Mouse (Mus musculus) CD8-positive naive resting alpha-beta T cell, adult 2 months (primary cell): ENCODE data around the gene Igfbp3.

Experiments used
- DNase-seq, 2 experiments: peaks; one replicate each; pipeline ENCODE4 v3.0.0; 2022; ENCODE audit warnings: low read depth in 2 of 2, low spot score in 2 of 2

The Igfbp3 gene

GRCm38 (mm10) chr11:7212126-7212798 is 1.5 kb downstream of the Igfbp3 start:
- DNase-seq, result no peak

DNA sequence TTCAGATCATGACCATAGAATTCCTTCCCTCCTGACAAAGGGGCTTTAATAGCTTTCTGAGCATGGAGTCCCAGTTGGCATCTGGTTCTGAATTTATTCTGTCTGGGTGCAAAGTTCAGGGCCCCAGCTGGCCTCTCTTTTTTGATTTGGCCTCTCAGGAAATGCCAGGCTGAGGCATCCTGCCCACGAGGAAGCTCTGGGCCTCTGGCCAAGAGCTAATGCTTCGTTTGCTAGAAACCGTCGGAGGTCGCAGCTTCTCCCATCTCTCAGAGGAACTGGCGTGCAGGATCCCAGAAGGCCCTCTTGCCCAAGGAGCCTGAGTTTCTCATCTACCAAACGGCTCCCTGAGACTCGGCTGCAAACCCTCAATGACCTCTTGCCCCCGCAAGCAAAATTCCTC is 2.5 kb downstream of the Igfbp3 start:
- no peak for DNase-seq

GRCm38 (mm10) chr11:7210343-7210742 is 3.4 kb downstream of the Igfbp3 start:
- no peak for DNase-seq

GRCm38 (mm10) chr11:7203846-7204245 is 9.9 kb downstream of the Igfbp3 start:
- DNase-seq, result no peak

- DNase-seq, result no peak
Observed at GRCm38 (mm10) chr11:7202206-7202605, 11.5 kb downstream of the Igfbp3 start.

DNA sequence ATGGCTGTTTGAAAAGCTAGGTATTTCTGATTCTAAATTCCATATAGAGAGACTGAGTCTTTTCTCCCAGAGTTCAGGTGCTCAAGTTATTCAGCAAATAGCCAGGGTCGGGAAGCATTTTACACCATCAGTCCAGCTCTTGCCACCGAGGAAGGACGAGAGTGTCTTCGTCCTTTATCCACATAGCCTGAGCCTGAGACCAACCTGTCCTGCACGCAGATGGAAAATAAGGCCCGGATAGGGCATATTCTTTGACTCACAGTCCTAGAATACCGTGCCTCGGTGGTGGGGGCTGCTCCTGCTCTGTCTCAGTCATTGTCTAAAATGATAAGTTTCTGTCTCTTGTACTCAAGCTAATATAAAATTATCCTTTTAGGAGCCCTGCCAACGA is 13.3 kb downstream of the Igfbp3 start:
- no peak for DNase-seq

GRCm38 (mm10) chr11:7199736-7200392 is 13.9 kb downstream of the Igfbp3 start:
- DNase-seq, result peak in 1 of 2 experiments; percentile 24

- DNase-seq, result no peak
Observed at GRCm38 (mm10) chr11:7198481-7199256, 15.1 kb downstream of the Igfbp3 start.

DNA sequence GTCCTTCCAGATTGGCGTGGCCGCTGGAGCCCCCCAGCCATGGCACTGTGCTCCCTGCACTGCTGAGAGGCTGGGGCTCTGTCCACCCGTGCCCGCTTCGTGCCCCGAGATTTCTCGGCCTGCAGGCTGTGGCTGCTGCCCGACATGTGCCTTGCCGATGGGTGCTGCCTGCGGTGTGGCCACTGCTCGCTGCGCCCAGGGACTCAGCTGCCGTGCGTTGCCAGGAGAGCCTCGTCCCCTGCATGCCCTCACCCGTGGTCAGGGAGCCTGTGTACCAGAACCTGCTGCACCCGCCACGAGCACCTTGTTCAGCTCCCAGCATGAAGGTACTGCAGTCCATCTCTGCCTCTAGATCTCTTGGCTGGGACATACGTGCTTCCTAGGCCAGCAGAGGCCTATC is 15.7 kb downstream of the Igfbp3 start:
- no peak for DNase-seq

DNA sequence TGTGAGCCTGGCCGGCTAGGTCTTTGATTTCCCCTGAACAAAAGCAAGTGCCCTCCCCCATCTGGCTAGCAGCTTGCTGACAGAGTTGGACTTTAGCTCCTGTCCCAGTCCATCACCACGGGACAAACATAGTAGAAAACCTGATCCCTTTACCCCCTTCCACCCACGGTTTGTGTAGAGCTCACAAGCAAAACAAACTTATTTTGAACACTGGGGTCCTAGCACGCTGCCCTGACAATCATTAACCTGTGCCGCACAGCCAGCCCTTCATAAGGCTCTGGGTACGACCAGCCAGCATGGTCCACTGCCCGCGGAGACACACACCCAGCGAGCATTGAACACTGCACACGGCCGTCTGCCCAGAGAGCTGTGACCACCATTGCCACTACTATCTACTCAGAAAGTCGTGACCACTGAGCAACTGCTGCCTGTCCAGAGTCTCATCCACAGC is 16.2 kb downstream of the Igfbp3 start, which contains the start of gene Igfbp1:
Gene Igfbp1 (plus strand): TSS at position 292 of the 451 bp plus-strand sequence.
- no peak for DNase-seq

DNA sequence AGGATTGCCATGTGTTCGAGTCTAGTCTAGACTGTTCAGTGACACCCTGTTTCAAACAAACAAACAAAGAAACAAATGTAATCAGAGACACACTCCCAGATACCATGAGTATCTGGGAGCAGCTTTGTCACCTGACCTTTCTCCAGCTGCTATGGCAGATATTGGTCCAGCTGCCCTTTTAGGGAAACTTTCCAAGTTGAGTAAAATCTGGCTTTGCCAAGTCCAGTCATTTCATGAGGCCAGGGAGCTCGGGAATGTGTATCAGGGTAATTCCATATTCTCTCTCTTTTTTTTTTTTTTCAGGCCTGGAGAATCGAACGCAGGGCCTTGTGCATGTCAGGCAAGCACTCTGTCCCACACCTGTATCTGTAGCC is 18.4 kb downstream of the Igfbp3 start:
- DNase-seq, result no peak

GRCm38 (mm10) chr11:7194432-7195311 is 19.1 kb downstream of the Igfbp3 start:
- no peak for DNase-seq

DNA sequence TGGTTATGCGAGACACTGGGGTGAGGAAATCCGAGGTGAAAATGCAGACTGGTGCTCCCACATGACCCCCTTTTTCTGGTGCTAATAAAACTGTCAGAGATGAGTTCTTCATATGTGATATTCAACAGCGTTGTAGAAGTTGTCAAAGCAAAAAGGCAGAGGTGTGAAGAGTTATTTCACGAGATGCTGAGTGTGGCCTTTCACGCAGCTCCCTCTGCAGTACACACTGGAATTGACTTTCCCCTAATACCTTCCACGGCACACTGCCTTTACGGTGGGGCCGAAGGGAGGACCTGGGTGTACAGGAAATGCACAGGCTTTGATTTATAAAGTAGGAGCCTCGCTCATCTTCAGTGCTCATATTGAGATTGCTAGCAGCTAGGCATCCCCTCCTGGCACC is 20.6 kb downstream of the Igfbp3 start:
- no peak for DNase-seq

DNA sequence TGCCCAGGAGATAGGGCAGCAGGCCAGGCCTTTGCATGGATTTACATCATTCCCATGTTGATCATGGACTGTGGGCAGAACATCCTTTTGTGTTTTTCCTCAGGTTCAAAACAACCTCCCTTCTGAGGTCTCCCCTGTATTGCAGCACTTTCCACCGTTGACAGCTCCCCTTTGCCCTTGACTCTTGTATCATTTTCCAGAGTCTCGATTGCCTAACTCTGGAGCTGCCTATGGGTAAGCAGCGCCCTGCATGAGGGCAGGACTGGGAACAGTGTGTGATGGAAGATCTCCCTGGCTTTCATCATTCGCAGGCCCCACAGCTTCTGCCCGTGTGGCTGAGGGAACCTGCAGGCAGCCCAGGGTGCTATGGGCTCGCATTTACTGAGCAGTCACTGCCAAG is 21.0 kb downstream of the Igfbp3 start:
- DNase-seq, result no peak

DNA sequence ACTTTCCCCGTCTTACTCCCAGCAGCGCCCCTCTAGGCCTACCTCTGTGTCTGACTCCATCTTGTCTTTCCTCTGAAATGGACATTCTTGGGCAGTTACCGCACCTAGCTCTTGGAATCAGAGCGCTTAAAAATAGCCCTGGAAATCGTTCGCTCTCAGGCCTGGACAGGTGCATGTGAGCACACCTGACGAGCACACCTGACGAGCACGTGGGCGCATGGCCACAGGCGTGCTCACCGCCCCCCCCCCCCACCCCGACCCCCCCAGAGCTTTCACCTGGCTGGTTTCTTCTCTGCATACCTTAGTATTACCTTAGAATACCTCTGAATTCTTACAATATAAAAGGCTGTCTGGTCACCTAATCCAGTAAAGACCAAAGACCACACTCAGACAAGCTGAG is 25.3 kb downstream of the Igfbp3 start, which contains the start of gene Gm11985:
Gene Gm11985 (minus strand): TSS at position 101 of the 400 bp plus-strand sequence.
- DNase-seq, result no peak

DNA sequence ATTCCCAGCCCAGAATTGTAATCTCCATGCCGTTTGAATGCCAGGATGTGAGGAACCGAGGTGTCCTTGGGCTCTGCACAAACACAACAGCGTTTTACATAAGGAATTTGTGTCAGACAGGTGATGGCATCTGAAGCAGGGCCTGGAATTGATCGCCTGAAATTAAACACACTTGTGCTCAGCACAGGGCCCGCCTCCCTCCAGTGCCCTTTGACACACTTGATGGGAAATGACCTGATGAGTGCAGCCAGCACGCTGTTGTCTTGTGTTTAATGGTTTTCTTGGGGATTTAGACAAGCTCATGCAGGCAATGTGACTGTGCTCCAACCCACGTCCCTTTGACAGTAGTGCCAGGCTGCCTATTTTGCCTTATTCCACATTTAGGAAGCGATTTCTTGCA is 26.3 kb downstream of the Igfbp3 start:
- no peak for DNase-seq

DNA sequence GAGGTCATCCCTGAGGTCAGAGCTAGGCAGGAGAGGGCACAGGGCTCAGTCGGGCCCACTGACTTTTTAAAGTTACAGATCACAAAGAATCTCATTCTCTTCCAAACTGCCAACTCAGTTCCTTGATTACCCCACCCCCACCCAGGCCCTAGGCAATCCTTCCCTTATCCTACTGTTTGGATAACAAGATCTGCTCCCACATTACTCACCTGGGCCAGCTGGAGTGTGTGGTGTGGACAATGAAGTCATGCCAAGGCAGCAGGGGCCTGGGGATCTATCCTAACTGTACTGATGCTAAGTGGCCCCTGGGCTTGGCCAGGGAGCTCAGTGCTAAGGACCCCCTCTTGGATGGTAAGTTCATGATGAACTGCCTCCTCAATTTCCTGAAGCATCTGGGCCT is 29.3 kb downstream of the Igfbp3 start:
- no peak for DNase-seq

DNA sequence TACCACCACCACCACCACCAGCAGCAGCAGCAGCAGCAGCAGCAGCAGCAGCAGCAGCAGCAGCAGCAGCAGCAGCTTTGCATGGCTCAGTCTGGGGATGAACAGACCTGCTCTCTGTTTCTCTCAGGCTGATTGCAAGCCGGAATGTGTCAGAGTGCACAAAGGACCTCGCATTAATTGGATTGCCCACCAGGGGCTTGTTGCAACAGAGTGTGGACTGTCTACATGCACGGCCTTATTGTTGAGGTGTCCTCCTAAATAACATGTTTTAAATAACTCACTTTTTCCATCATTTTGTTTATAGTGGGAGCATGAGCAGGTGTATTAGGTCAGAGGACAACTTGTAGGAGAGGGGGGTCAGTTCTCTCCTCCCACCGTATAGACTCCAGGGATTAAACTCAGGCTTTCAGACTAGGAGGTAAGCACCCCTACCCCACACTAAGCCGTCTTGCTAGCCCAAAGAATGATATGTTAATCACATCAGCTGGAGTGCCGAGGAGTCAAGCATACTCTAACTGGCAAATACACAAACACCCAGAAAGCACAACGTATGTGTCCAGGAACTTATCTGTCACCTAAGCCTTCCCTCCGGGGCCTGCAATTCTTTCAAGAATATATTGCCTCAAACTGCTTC is 31.2 kb downstream of the Igfbp3 start:
- DNase-seq, result no peak

DNA sequence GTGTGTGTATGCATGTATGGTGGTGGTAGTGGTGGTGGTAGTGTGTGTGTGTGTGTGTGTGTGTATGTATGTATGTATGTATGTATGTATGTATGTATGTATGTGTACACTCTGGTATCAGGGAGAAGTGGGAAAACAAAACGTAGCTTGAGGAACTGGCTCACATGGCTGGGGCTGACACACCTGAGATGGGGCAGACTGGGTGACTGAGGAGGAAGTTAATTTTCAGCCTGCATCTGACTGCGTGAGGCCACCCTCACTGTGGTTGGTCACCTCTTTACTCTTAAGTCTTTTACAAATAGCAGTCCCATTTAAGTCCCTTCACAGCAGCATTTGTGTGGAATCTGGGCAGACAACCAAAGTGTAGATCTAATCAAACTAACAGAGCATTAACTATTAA is 34.4 kb downstream of the Igfbp3 start:
- no peak for DNase-seq

DNA sequence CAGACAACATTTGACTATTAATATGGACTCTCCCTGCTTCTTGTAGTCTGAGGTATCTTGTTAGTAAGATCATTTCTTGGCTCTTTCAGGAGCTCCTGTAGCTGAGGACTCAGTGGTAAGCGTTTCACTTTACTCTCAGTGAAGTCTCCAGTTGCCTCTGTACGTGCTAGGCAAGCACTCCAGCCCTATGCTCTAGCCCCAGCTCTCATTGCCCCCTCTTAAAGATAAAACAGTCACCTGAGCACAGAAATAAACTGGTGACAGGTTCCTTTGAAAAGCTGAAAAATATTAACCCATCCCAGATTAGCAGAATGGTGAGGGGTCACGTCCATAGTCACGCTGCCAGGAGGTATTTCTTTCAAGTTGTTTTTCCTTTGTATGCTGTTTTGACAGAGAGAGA is 35.0 kb downstream of the Igfbp3 start:
- DNase-seq, result no peak

DNA sequence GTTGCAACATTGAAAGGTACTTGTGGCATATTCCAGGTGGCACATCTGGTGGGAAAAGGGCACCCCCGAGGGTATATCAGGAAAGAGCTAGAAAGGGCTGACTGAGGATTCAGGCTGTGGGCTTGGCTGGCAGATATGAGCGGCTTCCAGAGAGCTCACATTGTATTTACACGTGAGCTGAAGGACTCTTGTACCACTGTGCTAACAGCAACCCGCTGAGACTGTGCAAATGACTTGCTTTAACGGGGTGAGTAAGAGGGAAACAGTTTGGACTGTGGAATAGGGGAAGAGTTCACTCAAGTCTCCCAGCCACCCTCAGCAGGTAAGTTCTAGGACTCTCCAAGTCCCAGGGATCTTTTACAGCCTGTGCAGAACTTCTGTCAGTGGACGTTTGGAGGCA is 40.1 kb downstream of the Igfbp3 start:
- no peak for DNase-seq
